Mouse (Mus musculus) kidney, postnatal 10 days (tissue): ENCODE data around the gene Snx30.

Experiments used
- DNase-seq: peaks from one replicate; pipeline ENCODE4 v3.0.0; 2021; ENCODE audit warnings: mixed read lengths

The Snx30 gene

GRCm38 (mm10) chr4:59877025-59877424 lies 71.4 kb downstream of the Snx30 start:
- DNase-seq, result no peak

- no peak for DNase-seq
Measured at GRCm38 (mm10) chr4:59878595-59878994, 73.0 kb downstream of the Snx30 start.

GRCm38 (mm10) chr4:59879444-59879843 lies 73.8 kb downstream of the Snx30 start:
- DNase-seq, result no peak

- no peak for DNase-seq
Measured at GRCm38 (mm10) chr4:59880725-59881124, 75.1 kb downstream of the Snx30 start.

- DNase-seq, result no peak
Measured at GRCm38 (mm10) chr4:59881210-59881609, 75.6 kb downstream of the Snx30 start.

- DNase-seq, result no peak
Measured at GRCm38 (mm10) chr4:59884136-59884696, 78.6 kb downstream of the Snx30 start.

GRCm38 (mm10) chr4:59886281-59886680 lies 80.6 kb downstream of the Snx30 start:
- no peak for DNase-seq

GRCm38 (mm10) chr4:59887011-59887410 lies 81.4 kb downstream of the Snx30 start:
- no peak for DNase-seq

- peak; percentile 55 for DNase-seq
Measured at GRCm38 (mm10) chr4:59888014-59888413, 82.4 kb downstream of the Snx30 start.

- no peak for DNase-seq
Measured at GRCm38 (mm10) chr4:59890086-59890600, 84.5 kb downstream of the Snx30 start.

- no peak for DNase-seq
Measured at GRCm38 (mm10) chr4:59891723-59892416, 86.2 kb downstream of the Snx30 start.

GRCm38 (mm10) chr4:59892731-59893130 lies 87.1 kb downstream of the Snx30 start:
- no peak for DNase-seq

GRCm38 (mm10) chr4:59894415-59894814 lies 88.8 kb downstream of the Snx30 start:
- DNase-seq, result no peak

- no peak for DNase-seq
Measured at GRCm38 (mm10) chr4:59894977-59895575, 89.4 kb downstream of the Snx30 start.

GRCm38 (mm10) chr4:59896000-59896399 lies 90.4 kb downstream of the Snx30 start:
- DNase-seq, result no peak

- no peak for DNase-seq
Measured at GRCm38 (mm10) chr4:59897814-59898520, 92.3 kb downstream of the Snx30 start.

GRCm38 (mm10) chr4:59898521-59898919 lies 92.9 kb downstream of the Snx30 start:
- DNase-seq, result no peak

- DNase-seq, result no peak
Measured at GRCm38 (mm10) chr4:59901810-59902209, 96.2 kb downstream of the Snx30 start.

GRCm38 (mm10) chr4:59902547-59902946 lies 96.9 kb downstream of the Snx30 start:
- DNase-seq, result peak; percentile 30

- no peak for DNase-seq
Measured at GRCm38 (mm10) chr4:59907092-59907491, 101.5 kb downstream of the Snx30 start.

GRCm38 (mm10) chr4:59907657-59908230 lies 102.1 kb downstream of the Snx30 start:
- DNase-seq, result peak; percentile 22

- DNase-seq, result no peak
Measured at GRCm38 (mm10) chr4:59908785-59909184, 103.1 kb downstream of the Snx30 start.
